Mouse (Mus musculus) cerebellum, adult 2 months (tissue): ENCODE data around the gene Zfp709.
"Not testable (repeated sequence)": the region's sequence is repeated elsewhere in the genome, so short reads cannot be mapped to it uniquely, and the experiment has no call there.

Experiments used
- CTCF ChIP-seq: fragments of 200-500 bp; IDR thresholded peaks from 2 replicates; pipeline ENCODE4 v1.5.1; 2011; ENCODE audit warnings: low read depth, mild to moderate bottlenecking, control low read depth, low read length, moderate library complexity, borderline replicate concordance; ENCODE audit not compliant: insufficient read depth
- POLR2A ChIP-seq: fragments of 200-500 bp; IDR thresholded peaks from 2 replicates; pipeline ENCODE4 v1.6.1; 2011; ENCODE audit warnings: low read length, control low read depth, borderline replicate concordance; ENCODE audit not compliant: insufficient read depth

DNA sequence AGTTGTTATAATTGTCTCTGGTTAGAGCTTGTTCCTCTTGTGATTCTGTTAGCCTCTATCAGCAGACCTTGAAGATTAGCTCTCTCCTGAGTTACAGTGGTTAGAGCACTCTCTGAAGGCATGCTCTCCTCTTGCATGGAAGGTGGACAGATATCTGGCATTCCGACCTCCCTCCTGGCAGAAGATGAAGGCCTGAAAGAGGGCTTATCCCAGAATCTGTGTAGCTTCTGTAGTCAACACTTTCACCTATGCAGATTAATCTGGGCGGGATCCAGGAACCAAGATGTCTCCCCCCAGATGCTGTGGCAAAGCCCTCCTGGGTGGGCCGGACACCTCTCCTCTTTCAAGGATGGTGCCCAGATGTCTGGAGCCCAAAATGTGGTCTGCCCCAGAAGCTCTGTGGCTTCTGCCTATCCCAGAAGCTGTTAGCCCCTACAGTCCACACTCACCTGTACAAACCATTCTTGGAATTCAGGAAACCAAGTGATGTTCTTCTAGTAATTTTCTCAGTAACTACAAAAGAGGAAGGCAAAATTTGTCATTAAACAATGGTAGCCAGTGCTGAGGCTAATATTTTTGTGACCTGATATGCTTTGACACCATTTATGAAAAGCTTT lies 40.5 kb upstream of the Zfp709 start:
- not testable (repeated sequence) for TF ChIP-seq CTCF, POLR2A
